Mouse (Mus musculus) CH12.LX (cell line): ENCODE data around the gene Taar4.

ENCODE experiments used
- CTCF ChIP-seq, 2 experiments: IDR thresholded peaks in 1 of 2; conservative IDR thresholded peaks in 1 of 2; 2 replicates each; pipeline ENCODE4 v1.5.1; 2011 to 2012; ENCODE audit warnings: low read depth in 2 of 2, low read length in 2 of 2, improper control_type of control experiment in 1 of 2, inconsistent platforms in 1 of 2, mild to moderate bottlenecking in 1 of 2, moderate library complexity in 1 of 2
- MAX ChIP-seq: IDR thresholded peaks from 2 replicates; pipeline ENCODE4 v1.6.1; 2011; ENCODE audit warnings: low read length, improper control_type of control experiment
- MYC ChIP-seq: IDR thresholded peaks from 2 replicates; pipeline ENCODE4 v1.6.1; 2011; ENCODE audit warnings: low read depth, mild to moderate bottlenecking, improper control_type of control experiment, low read length
- USF1 ChIP-seq: IDR thresholded peaks from 2 replicates; pipeline ENCODE4 v1.6.1; 2014; ENCODE audit warnings: low read depth, mild to moderate bottlenecking, inconsistent platforms, low read length, improper control_type of control experiment

DNA sequence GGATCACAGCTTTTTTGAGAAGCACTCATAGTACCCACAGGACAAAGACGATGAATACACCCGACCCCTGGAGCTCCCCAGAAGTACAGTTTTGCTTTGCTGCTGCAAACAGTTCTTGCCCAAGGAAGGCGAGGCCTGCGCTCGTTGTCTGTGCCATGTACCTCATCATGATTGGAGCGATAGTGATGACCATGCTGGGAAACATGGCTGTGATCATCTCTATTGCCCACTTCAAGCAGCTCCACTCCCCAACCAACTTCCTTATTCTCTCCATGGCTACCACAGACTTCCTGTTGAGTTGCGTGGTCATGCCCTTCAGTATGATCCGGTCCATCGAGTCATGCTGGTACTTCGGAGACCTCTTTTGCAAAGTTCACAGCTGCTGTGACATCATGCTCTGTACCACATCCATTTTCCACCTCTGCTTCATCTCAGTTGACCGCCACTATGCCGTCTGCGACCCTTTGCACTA lies at the start of gene Taar4:
- TF ChIP-seq CTCF (conservative IDR thresholded peaks at IDR 0.05 in 1 of 2, IDR thresholded peaks at IDR 0.05 in 1 of 2; ENCODE audit: low read depth in 2 of 2, low read length in 2 of 2) = no peak
- no peak for TF ChIP-seq USF1
- TF ChIP-seq MYC = no peak
- TF ChIP-seq MAX = no peak
